Mouse (Mus musculus): ENCODE results near the gene Cyb561d2. TPM values are rescaled to one million over a fixed set of nuclear protein-coding genes. Genes with fewer than 3 reads are reported as not detected.
"Not testable (repeated sequence)": the region's sequence is repeated elsewhere in the genome, so short reads cannot be mapped to it uniquely, and the experiment has no call there.

Gene Cyb561d2
- polyA plus RNA-seq, 1 experiment from 2014 or later: 23.2 TPM

- peak; percentile 88 for ATAC-seq
- under 1% methylated on average over 41 of the region's 41 CpGs for whole genome bisulfite sequencing
- no peaks in the 10 kb centered on the region for H3K27me3 ChIP-seq
- peak overlapping the region; percentile 87 for H3K27ac ChIP-seq
- peaks cover 55% of the 10 kb centered on the region for H3K36me3 ChIP-seq (ENCODE audit: poor library complexity, severe bottlenecking)
- peaks cover 64% of the 10 kb centered on the region for H3K4me1 ChIP-seq
- H3K4me3 ChIP-seq: peak overlapping the region; percentile 79
- peak overlapping the region; percentile 95 for H3K4me2 ChIP-seq
- peak overlapping the region; percentile 89 for H3K9ac ChIP-seq
- H3K9me3 ChIP-seq (replicated peaks): no peaks in the 10 kb centered on the region
These were observed 26.6 kb upstream of the Cyb561d2 start for GRCm38 (mm10) chr9:107568331-107569261.

- peaks cover 68% of the 10 kb centered on the region for H3K4me1 ChIP-seq
- peak within 1 kb of the TSS; percentile 95 for H3K4me2 ChIP-seq
These were observed 25.8 kb upstream of the Cyb561d2 start, which contains the start of gene Hyal2 for GRCm38 (mm10) chr9:107567702-107568319. Gene Hyal2 (plus strand): TSS chr9:107567945.

GRCm38 (mm10) chr9:107566855-107567254 lies 24.9 kb upstream of the Cyb561d2 start:
- Histone ChIP-seq H3K9me3 (replicated peaks) (no peaks in the 10 kb centered on the region), H3K27me3 (no peaks in the 10 kb centered on the region), H3K27ac (peak overlapping the region; percentile 25; the same call in 1 of the 2 replicates), H3K36me3 (ENCODE audit: poor library complexity, severe bottlenecking) (peaks cover 42% of the 10 kb centered on the region), H3K4me2 (no peak overlapping the region), H3K9ac (no peak overlapping the region), H3K4me1 (peaks cover 66% of the 10 kb centered on the region), H3K4me3 (no peak overlapping the region)
- no peak for ATAC-seq
- 56% methylated on average over 3 of the region's 3 CpGs for WGBS

More at GRCm38 (mm10) chr9:107567702-107568319, 25.8 kb upstream of the Cyb561d2 start, which contains the start of gene Hyal2:
- H3K9me3 ChIP-seq (replicated peaks): no peaks in the 10 kb centered on the region
- no peak for ATAC-seq
- peak within 1 kb of the TSS; percentile 79 for H3K4me3 ChIP-seq
- H3K9ac ChIP-seq: peak within 1 kb of the TSS; percentile 89
- peak within 1 kb of the TSS; percentile 87 for H3K27ac ChIP-seq
- no peaks in the 10 kb centered on the region for H3K27me3 ChIP-seq
- WGBS: 3% methylated on average over 18 of the region's 18 CpGs
- H3K36me3 ChIP-seq (ENCODE audit: poor library complexity, severe bottlenecking): peaks cover 47% of the 10 kb centered on the region

- Histone ChIP-seq H3K4me2 (0 out of 2 replicates have a peak overlapping the region, but pooled peaks have one; percentile 10), H3K27ac (peak overlapping the region; percentile 54; the same call in 1 of the 2 replicates), H3K9me3 (replicated peaks) (no peaks in the 10 kb centered on the region), H3K36me3 (ENCODE audit: poor library complexity, severe bottlenecking) (peaks cover 42% of the 10 kb centered on the region), H3K4me3 (peak overlapping the region; percentile 1; the same call in 1 of the 2 replicates), H3K4me1 (peaks cover 60% of the 10 kb centered on the region), H3K9ac (no peak overlapping the region), H3K27me3 (no peaks in the 10 kb centered on the region)
- 55% methylated on average over 15 of the region's 15 CpGs for WGBS
- no peak for ATAC-seq
These were observed 24.2 kb upstream of the Cyb561d2 start for GRCm38 (mm10) chr9:107566041-107566709.

DNA sequence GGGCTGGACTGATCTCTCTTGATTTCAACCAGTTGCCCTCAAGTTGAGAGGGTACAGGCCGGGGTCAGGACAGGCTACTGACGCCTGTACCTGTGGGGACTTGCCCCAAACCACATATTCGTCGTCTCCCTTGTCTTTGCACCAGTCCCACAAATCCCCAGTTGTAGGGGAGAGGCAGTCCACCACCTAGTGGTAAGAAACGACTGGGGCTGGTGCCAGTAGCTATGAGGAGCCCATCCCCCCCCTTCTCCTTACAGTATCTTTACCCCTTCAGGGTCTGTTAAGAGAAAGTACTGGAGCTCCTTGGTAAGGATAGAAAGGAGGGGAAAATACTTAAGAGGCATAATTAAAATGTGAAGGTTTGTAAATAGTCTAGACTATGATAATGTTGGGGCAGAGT lies 23.6 kb upstream of the Cyb561d2 start:
- not testable (repeated sequence) for H3K4me3 ChIP-seq; H3K9me3 ChIP-seq (replicated peaks); ATAC-seq; H3K9ac ChIP-seq; H3K27ac ChIP-seq; H3K4me2 ChIP-seq; H3K27me3 ChIP-seq
- H3K36me3 ChIP-seq (ENCODE audit: poor library complexity, severe bottlenecking): peaks cover 42% of the 10 kb centered on the region
- 50% methylated on average over 5 of the region's 5 CpGs for WGBS
- peaks cover 54% of the 10 kb centered on the region for H3K4me1 ChIP-seq

GRCm38 (mm10) chr9:107563029-107563581 lies 21.1 kb upstream of the Cyb561d2 start, which contains the start of gene Tusc2:
Gene Tusc2 (plus strand): TSS chr9:107563255.
- WGBS: under 1% methylated on average over 38 of the region's 46 CpGs
- Histone ChIP-seq H3K36me3 (ENCODE audit: poor library complexity, severe bottlenecking) (peaks cover 62% of the 10 kb centered on the region), H3K9ac (peak within 1 kb of the TSS; percentile 95), H3K27me3 (no peaks in the 10 kb centered on the region), H3K4me2 (peak within 1 kb of the TSS; percentile 90), H3K4me1 (peaks cover 40% of the 10 kb centered on the region), H3K27ac (peak within 1 kb of the TSS; percentile 51; the same call in 1 of the 2 replicates), H3K4me3 (peak within 1 kb of the TSS; percentile 95), H3K9me3 (replicated peaks) (no peaks in the 10 kb centered on the region)
- ATAC-seq: peak; percentile 97

DNA sequence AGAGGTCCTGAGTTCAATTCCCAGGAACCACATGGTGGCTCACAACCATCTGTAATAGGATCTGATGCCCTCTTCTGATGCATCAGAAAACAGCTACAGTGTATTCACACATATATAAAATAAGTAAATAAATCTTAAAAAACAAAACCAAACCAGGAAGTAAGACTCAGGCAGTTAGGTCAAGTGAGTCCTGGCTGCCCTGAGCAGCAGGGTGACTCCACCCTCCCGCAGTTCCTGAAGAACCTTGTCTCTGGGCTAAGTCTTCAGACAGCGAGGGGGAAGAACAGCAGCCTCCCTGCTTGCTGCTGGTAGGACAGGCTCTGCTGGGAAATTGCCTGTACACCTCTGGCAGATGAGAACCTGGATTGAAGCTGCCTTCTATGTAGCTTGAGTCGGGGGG lies 14.4 kb upstream of the Cyb561d2 start:
- ATAC-seq: no peak
- Histone ChIP-seq H3K9me3 (replicated peaks) (no peaks in the 10 kb centered on the region), H3K27me3 (peaks cover 18% of the 10 kb centered on the region), H3K4me2 (peak overlapping the region; percentile 75), H3K9ac (peak overlapping the region; percentile 26; the same call in 1 of the 2 replicates), H3K36me3 (ENCODE audit: poor library complexity, severe bottlenecking) (peaks cover 45% of the 10 kb centered on the region), H3K4me1 (peaks cover 46% of the 10 kb centered on the region), H3K27ac (no peak overlapping the region), H3K4me3 (peak overlapping the region; percentile 74)
- 82% methylated on average over 3 of the region's 3 CpGs for WGBS

GRCm38 (mm10) chr9:107555701-107556100 lies 13.7 kb upstream of the Cyb561d2 start:
- H3K4me1 ChIP-seq: peaks cover 52% of the 10 kb centered on the region

GRCm38 (mm10) chr9:107555031-107555457 lies 13.1 kb upstream of the Cyb561d2 start:
- peak; percentile 34; the same call in 1 of the 2 replicates for ATAC-seq
- Histone ChIP-seq H3K4me1 (peaks cover 54% of the 10 kb centered on the region), H3K9me3 (replicated peaks) (no peaks in the 10 kb centered on the region), H3K36me3 (ENCODE audit: poor library complexity, severe bottlenecking) (peaks cover 32% of the 10 kb centered on the region), H3K4me3 (peak overlapping the region; percentile 74), H3K27me3 (peaks cover 31% of the 10 kb centered on the region), H3K27ac (peak overlapping the region; percentile 83), H3K9ac (peak overlapping the region; percentile 90), H3K4me2 (peak overlapping the region; percentile 75)
- under 1% methylated on average over 23 of the region's 23 CpGs for WGBS

More at GRCm38 (mm10) chr9:107555701-107556100, 13.7 kb upstream of the Cyb561d2 start:
- Histone ChIP-seq H3K9ac (peak overlapping the region; percentile 90), H3K27me3 (peaks cover 25% of the 10 kb centered on the region), H3K4me2 (peak overlapping the region; percentile 75), H3K4me3 (peak overlapping the region; percentile 74), H3K36me3 (ENCODE audit: poor library complexity, severe bottlenecking) (peaks cover 38% of the 10 kb centered on the region), H3K9me3 (replicated peaks) (no peaks in the 10 kb centered on the region), H3K27ac (no peak overlapping the region)
- ATAC-seq: no peak
- 48% methylated on average over 2 of the region's 2 CpGs for WGBS

DNA sequence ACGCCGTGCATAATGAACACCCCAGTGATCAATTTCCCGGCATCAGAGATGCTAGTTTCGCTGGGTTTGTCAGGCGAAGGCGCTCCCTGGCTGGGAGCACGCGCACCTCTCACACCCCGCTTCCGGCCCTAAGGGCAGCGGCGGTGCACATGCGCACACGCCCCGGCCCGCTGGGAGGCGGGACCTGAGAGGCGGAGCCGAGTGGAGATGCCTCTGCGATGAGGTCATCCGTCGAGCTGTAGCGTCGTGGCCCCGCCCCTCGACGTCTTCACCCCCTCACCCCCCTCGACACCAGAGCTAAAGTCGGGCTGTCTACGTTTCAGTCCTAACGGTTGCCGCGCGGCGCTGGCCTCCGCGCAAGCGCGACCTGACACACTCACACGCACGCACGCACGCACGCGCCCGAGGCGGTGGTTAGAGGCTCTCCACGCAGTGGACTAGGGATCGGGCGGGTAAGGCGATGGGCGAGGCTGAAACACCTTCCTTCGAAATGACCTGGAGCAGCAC lies 12.4 kb upstream of the Cyb561d2 start:
- H3K4me3 ChIP-seq: peak overlapping the region; percentile 74
- peaks cover 38% of the 10 kb centered on the region for H3K27me3 ChIP-seq
- H3K27ac ChIP-seq: peak overlapping the region; percentile 83
- H3K4me2 ChIP-seq: peak overlapping the region; percentile 75
- peak overlapping the region; percentile 90 for H3K9ac ChIP-seq
- ATAC-seq: peak; percentile 94
- WGBS: 0% methylated on average over 53 of the region's 53 CpGs
- peaks cover 54% of the 10 kb centered on the region for H3K4me1 ChIP-seq
- no peaks in the 10 kb centered on the region for H3K9me3 ChIP-seq (replicated peaks)
- peaks cover 25% of the 10 kb centered on the region for H3K36me3 ChIP-seq (ENCODE audit: poor library complexity, severe bottlenecking)

Measured in forebrain, embryonic 13.5 days (tissue).